Mouse (Mus musculus): ENCODE data around the gene Klrb1c. TPM values are rescaled to one million over a fixed set of nuclear protein-coding genes. Genes with fewer than 3 reads are reported as not detected.
"Not testable (repeated sequence)": the region's sequence is repeated elsewhere in the genome, so short reads cannot be mapped to it uniquely, and the experiment has no call there.

Klrb1c gene
- polyA plus RNA-seq, 1 experiment: 1.1 TPM

DNA sequence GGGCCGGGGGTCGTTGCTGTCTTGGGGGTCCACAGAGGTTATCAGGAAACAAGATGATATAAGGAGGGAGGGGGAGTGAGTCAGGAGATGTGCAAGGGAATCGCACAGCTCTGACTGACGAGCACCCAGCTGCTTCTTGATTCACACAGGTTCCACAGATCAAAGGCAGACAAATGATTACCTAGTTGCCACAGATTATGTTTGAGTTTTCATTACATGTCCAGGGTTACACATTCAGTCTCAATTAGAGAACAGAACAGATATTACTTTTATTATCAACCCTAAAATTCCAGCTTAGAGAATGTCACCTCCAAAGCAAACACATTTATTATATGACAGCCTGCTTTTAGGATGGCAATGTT is 33.6 kb downstream of the Klrb1c start:
- DNase-seq (ENCODE audit: low spot score): not testable (repeated sequence)

DNA sequence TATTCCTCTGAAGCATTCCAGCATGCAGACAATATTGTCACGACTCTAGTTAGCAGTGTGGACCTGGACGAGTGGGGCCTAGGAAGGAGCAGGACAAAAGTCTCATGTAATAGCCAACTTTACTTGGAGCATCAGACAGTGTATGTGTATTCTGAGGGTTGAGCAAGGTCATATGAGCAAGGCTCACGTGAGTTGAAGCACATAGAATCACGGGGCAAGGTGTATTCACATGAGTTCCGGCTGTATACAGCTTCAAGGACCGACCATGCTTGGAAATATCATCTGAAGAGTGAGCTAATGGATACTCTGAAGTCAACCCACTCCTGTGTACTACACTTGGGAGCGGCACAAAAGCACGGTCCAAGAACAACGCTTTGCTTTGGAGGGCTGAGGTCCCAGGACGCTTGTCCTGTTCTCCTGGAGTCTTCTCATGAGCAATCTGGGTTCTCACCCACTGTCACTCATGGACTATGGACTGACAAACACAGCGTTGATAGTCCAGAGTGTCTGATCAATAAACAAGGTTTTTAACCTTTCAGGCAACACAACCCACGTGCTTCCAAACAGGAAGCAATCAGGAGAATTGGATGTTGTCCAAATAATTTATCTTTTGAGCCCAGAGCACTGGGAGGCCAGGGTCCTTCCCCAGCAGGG is 34.1 kb downstream of the Klrb1c start:
- DNase-seq (ENCODE audit: low spot score): not testable (repeated sequence)

DNA sequence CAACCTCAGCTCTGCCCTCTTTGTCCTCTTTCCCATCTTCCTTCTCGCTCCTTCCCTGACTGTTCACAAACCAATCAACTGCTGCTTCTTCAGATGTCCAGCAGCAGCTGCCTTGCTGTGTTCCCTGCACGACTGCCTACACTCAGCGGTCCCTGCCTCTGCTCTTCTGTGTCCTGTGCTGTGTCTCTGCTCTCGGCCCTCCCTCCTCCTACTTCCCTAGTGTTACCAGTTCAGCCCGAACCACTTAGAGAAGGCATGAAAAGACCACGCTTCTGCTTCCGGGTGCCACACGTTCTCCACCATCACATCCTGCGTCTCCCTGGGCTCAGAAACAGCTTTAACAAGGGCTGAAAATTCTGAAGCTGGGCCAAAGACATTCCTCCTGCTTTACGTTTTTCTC is 34.8 kb downstream of the Klrb1c start:
- not testable (repeated sequence) for DNase-seq (ENCODE audit: low spot score)

DNA sequence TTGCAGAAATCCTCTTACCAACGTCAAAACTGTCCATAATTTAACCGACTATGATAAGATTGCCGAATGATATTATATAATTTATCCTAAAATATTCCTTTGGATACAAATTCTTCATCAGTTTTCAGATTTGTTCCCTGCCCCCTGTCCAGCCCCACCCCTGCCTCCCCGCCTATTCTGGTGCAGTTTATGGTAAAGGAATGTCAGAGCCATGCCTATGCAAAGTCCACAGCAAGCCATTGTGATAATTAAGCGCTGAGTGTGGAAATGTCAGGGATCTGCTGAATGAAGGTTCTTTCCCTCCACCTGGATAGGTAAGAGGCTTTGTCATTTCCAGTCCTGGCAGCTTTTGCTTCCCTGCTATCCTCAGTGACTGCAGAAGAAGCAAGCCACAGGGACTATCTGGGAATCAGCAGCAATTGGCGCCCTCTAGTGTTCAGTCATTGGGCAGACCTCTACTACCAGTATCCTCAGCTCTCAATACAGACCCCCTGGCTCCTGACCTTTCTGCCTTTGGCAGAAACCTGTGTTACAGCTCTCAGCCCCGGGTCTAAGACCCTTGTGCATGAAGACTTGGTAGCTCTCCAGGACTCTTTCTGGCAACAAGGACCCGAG is 35.3 kb downstream of the Klrb1c start:
- DNase-seq (ENCODE audit: low spot score): not testable (repeated sequence)

DNA sequence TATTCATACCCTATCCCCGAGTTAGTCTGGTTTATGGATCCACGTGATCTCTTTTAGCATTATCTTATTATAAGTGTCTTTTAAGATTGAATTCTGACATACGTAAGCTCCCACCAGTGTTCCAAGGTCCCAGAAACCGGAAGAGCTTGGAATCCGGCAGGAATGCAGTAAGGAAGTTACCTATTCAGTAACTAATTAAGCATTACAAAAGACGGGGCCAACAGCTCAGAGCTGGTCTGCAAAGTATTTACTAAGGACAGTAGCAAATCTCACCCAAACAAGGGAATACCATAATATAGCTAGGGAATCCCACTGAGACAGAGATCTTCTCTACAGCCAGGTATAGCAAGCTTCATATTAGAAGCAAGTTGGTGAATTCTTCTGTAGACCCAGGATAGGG is 42.0 kb downstream of the Klrb1c start:
- DNase-seq (ENCODE audit: low spot score): not testable (repeated sequence)

DNA sequence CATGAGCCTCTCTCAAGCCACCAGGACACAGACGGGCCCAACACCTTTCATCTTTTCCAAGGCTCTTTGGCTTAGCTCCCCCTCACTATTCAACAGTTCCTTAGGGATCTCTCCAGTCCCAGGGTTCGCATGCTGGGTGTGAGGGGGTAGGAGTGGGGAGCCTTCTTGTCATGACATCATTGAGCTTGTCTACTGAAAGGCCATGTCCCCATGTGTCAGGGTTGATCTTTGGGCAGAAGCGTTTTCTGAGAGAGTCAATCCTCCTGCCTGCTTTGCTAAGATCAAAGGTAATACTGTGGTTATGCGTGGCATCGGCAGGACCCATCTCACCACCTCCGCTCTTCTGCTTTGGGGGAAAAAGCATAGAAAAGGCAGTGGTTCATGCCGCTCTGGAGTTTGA is 51.6 kb downstream of the Klrb1c start:
- DNase-seq (ENCODE audit: low spot score): no peak

DNA sequence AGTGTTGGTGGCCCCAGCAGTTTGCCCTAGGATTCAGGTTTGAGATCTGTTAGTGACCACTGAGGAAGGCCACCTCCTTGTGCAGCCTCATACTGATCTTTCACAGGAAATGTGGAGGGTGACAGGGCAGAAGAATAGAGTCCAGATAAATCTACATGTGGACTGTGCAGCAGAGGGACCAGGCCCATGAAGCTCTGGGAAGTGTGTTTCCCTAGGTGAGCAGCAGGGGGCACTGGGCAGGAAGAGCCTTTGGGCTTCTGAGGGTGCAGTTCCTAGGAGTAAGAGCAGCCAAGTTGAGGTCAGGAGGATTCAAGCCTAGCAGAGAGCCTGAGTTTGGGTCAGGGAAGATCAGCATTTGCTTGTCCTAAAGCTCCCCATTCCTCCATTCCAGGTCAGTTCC is 52.9 kb downstream of the Klrb1c start:
- DNase-seq (ENCODE audit: low spot score): no peak

DNA sequence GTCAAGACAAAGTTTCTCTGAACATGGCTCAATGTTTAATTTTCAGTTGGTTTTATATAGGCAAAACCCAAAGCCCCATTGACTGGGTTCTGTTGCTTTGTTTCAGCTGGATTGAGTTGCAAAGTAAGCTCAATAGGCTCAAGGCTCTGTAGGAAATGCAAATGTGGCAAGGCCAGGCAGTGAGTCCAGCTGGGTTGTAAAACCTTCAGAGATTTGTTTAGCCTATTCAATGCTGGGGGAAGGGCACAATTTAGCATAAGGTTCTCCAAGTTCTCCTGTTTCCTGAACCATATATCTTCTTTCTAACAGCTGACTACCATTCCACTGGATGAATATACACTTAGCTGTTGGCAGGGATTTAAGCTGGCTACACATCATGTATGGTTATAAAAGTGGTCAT is 54.1 kb downstream of the Klrb1c start:
- DNase-seq (ENCODE audit: low spot score): no peak

DNA sequence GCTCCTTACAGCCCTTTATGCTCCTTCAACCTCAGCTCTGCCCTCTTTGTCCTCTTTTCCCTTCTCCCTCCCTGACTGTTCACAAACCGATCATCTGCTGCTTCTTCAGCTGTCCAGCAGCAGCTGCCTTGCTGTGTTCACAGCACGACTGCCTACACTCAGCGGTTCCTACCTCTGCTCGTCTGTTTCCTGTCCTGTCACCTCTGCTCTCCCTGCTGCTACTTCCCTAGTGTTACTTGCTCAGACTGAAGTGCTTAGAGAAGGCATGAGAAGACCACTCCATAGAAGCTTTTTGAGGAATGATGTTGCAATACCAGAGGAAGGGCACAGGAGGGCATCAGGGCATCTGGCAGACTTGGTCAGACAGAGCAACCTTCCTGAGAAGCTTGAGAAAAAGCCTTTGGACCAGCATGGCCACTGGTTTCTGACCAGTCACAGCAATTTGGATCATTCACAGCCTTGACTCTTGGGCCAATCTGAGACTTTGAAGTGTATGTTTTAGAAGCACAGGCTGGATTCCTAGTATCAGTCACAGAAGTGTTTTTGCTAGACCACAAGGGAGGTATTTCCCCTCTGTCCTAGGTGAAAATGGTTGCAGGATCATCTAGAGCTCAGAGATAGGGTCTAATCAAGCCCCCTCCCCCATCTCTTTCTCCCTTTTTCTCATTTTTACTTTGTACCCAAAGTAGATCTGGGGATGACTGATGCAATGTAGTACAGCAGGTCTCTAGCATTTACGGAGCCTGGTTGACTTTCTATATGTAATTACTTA is 54.9 kb downstream of the Klrb1c start:
- no peak for DNase-seq (ENCODE audit: low spot score)

DNA sequence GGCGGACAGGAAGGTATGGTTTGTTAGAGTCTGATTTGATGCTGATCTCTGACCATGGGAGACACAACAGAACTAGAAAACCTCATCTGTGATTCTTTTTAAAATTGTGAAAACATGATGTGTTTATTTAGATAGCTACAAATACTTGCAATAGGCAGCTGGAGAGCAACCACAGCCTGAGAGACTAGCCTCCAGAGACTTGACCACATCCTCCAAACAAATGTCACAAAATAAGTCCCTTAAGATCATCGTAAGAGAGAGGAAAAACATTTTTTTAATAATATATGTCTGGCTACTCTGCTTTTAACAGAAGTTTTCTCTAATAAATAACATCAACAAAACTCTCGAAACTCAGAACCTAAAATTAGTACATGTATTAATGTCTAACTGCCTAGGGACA is 57.0 kb downstream of the Klrb1c start:
- no peak for DNase-seq (ENCODE audit: low spot score)

Other genes with a start within 250 kb of the Klrb1c start
- gene A2ml1, start 207.6 kb downstream of the Klrb1c start, polyA plus RNA-seq (2012; rRNA removed): not detected in 2 replicates
- gene Klrb1a, start 165.7 kb downstream of the Klrb1c start, polyA plus RNA-seq (2012; rRNA removed): 0.22 and 0.29 TPM in 2 replicates
- gene Clec2h, start 126.8 kb downstream of the Klrb1c start, polyA plus RNA-seq (2012; rRNA removed): not detected in 2 replicates
- not detected in 2 replicates for gene Klrb1, start 66.2 kb downstream of the Klrb1c start, polyA plus RNA-seq (2012; rRNA removed)
- 0.23 and 0.43 TPM in 2 replicates for gene Gm44511, start 37.1 kb upstream of the Klrb1c start, polyA plus RNA-seq (2012; rRNA removed)
- 0.92 and 0.93 TPM in 2 replicates for gene Klrb1b, start 37.1 kb upstream of the Klrb1c start, polyA plus RNA-seq (2012; rRNA removed)
- 0.86 and 1.0 TPM in 2 replicates for gene Clec2i, start 98.4 kb upstream of the Klrb1c start, polyA plus RNA-seq (2012; rRNA removed)
- 3.2 and 3.4 TPM in 2 replicates for gene BC035044, start 101.9 kb upstream of the Klrb1c start, polyA plus RNA-seq (2012; rRNA removed)
- gene Clec2g, start 145.2 kb upstream of the Klrb1c start, polyA plus RNA-seq (2012; rRNA removed): 0.03 and 0.15 TPM in 2 replicates